In genomic region chr17:50236702-50237435, GRCm38 (mm10) we compare ENCODE assay signal across 10 mouse cellular contexts. TPM values are rescaled to one million over a fixed set of nuclear protein-coding genes. Genes with fewer than 3 reads are reported as not detected.
A peak's percentile ranks its signal among the peaks of the same experiment; 100 is the strongest.
DNase-seq lines count a peak whose midpoint lies in the region; ATAC-seq and TF ChIP-seq lines count a peak whose summit lies in the region.
"Had no signal": no experiment of that assay in that cellular context is flagged by ENCODE, and none has a peak within 500 bp of the region (broad histone marks: within the 10 kb centered on the region; RNA-seq: fewer than 3 reads in every experiment).

No protein-coding gene starts in this region.

- no peak for TF ChIP-seq CTCF in lung, embryonic 14.5 days (IDR thresholded peaks at IDR 0.05; ENCODE audit: low read depth)
- no peak for TF ChIP-seq CTCF in thymus, adult 2 months (IDR thresholded peaks at IDR 0.05; ENCODE audit: borderline replicate concordance, control insufficient read depth, extremely low read depth, insufficient read depth, low read length, poor library complexity)

- H3K27me3 ChIP-seq in lung, embryonic 14.5 days (ENCODE audit: insufficient read depth, low read length): 0 out of 2 replicates have a peak, but pooled peaks cover 6% of the 10 kb centered on the region
- H3K27me3 ChIP-seq in embryonic facial prominence, embryonic 13.5 days: peaks cover 6% of the 10 kb centered on the region; the same call in 1 of the 2 replicates
- no peaks in the 10 kb centered on the region for H3K27me3 ChIP-seq in limb, embryonic 11.5 days (ENCODE audit: control insufficient read depth, insufficient read depth, low read length)
- H3K27me3 ChIP-seq in thymus, adult 2 months (ENCODE audit: control insufficient read depth, insufficient read depth, low read length): no peaks in the 10 kb centered on the region

- H3K9ac ChIP-seq in lung, embryonic 14.5 days: 0 out of 2 replicates have a peak overlapping the region, but pooled peaks have one; percentile 9
- 0 out of 2 replicates have a peak overlapping the region, but pooled peaks have one; percentile 2 for H3K9ac ChIP-seq in embryonic facial prominence, embryonic 13.5 days
- H3K9ac ChIP-seq in limb, embryonic 11.5 days (ENCODE audit: low read length): peak overlapping the region; percentile 30; the same call in 1 of the 2 replicates
- H3K9ac ChIP-seq: limb, embryonic 12.5 days had no signal

- no peaks in the 10 kb centered on the region for H3K9me3 ChIP-seq in lung, embryonic 14.5 days (ENCODE audit: low read depth, low read length)
- no peaks in the 10 kb centered on the region for H3K9me3 ChIP-seq in embryonic facial prominence, embryonic 13.5 days
- no peaks in the 10 kb centered on the region for H3K9me3 ChIP-seq in limb, embryonic 11.5 days (ENCODE audit: control insufficient read depth, low read length)
- H3K9me3 ChIP-seq: limb, embryonic 12.5 days had no signal

- no peaks in the 10 kb centered on the region for H3K36me3 ChIP-seq in lung, embryonic 14.5 days (ENCODE audit: insufficient read depth)
- no peaks in the 10 kb centered on the region for H3K36me3 ChIP-seq in embryonic facial prominence, embryonic 13.5 days
- no peaks in the 10 kb centered on the region for H3K36me3 ChIP-seq in limb, embryonic 11.5 days (ENCODE audit: control insufficient read depth, insufficient read depth, low read length)
- H3K36me3 ChIP-seq in thymus, adult 2 months (ENCODE audit: control insufficient read depth, insufficient read depth, low read length): no peaks in the 10 kb centered on the region
- H3K36me3 ChIP-seq: limb, embryonic 12.5 days had no signal

- no peak for DNase-seq in lung, embryonic 14.5 days
- no peak for DNase-seq in lung, postnatal 25 days (ENCODE audit: low spot score)
- peak; percentile 25 for DNase-seq in limb, embryonic 11.5 days (ENCODE audit: low spot score)
- DNase-seq in retina, postnatal 1 day: peak; percentile 89
- DNase-seq in right cerebral cortex, postnatal 25 days: no peak
- DNase-seq in thymus, adult 2 months: no peak
- no peak for DNase-seq in kidney, adult 11 months

- H3K4me1 ChIP-seq in lung, embryonic 14.5 days (ENCODE audit: insufficient read depth): no peaks in the 10 kb centered on the region
- H3K4me1 ChIP-seq in embryonic facial prominence, embryonic 13.5 days: no peaks in the 10 kb centered on the region; the same call in 1 of the 2 replicates
- H3K4me1 ChIP-seq in limb, embryonic 11.5 days (ENCODE audit: control insufficient read depth, insufficient read depth, low read length): 0 out of 2 replicates have a peak, but pooled peaks cover 3% of the 10 kb centered on the region
- H3K4me1 ChIP-seq in thymus, adult 2 months (replicated peaks; ENCODE audit: control insufficient read depth, insufficient read depth, low read length): no peaks in the 10 kb centered on the region
- H3K4me1 ChIP-seq: limb, embryonic 12.5 days had no signal

- 52% methylated on average over 9 of the region's 9 CpGs for WGBS in lung, embryonic 14.5 days
- 43% methylated on average over 9 of the region's 9 CpGs for WGBS in embryonic facial prominence, embryonic 13.5 days
- WGBS in limb, embryonic 11.5 days: 54% methylated on average over 9 of the region's 9 CpGs
- 65% methylated on average over 9 of the region's 9 CpGs for whole genome bisulfite sequencing in thymus, adult 2 months

- H3K4me3 ChIP-seq in lung, embryonic 14.5 days (ENCODE audit: low read depth, low read length): no peak overlapping the region
- H3K4me3 ChIP-seq in embryonic facial prominence, embryonic 13.5 days: no peak overlapping the region
- H3K4me3 ChIP-seq in limb, embryonic 11.5 days (ENCODE audit: low read depth, low read length): no peak overlapping the region
- H3K4me3 ChIP-seq in thymus, adult 2 months (ENCODE audit: control insufficient read depth, insufficient read depth, low read length): no peak overlapping the region
- H3K4me3 ChIP-seq: limb, embryonic 12.5 days; myocyte had no signal

- ATAC-seq in lung, embryonic 14.5 days (ENCODE audit: insufficient read depth): no peak
- no peak for ATAC-seq in embryonic facial prominence, embryonic 13.5 days (ENCODE audit: insufficient number of reproducible peaks, insufficient read depth, low FRiP score, low TSS enrichment, low read depth)
- ATAC-seq in limb, embryonic 11.5 days (ENCODE audit: insufficient number of reproducible peaks, low FRiP score, low TSS enrichment, low read depth): no peak

- H3K27ac ChIP-seq in lung, embryonic 14.5 days (ENCODE audit: low read depth): no peak overlapping the region
- no peak overlapping the region for H3K27ac ChIP-seq in embryonic facial prominence, embryonic 13.5 days
- H3K27ac ChIP-seq in limb, embryonic 11.5 days (replicated peaks; ENCODE audit: low read depth, low read length): no peak overlapping the region
- H3K27ac ChIP-seq in thymus, adult 2 months (ENCODE audit: control insufficient read depth, insufficient read depth, low read length): no peak overlapping the region
- H3K27ac ChIP-seq: limb, embryonic 12.5 days had no signal

- no peak for TF ChIP-seq POLR2A in thymus, adult 2 months (IDR thresholded peaks at IDR 0.05; ENCODE audit: control insufficient read depth, extremely low read depth, insufficient read depth, low read length, poor library complexity)

- H3K4me2 ChIP-seq in lung, embryonic 14.5 days: no peak overlapping the region
- H3K4me2 ChIP-seq in embryonic facial prominence, embryonic 13.5 days: peak overlapping the region; percentile 16; the same call in 1 of the 2 replicates
- H3K4me2 ChIP-seq in limb, embryonic 11.5 days (ENCODE audit: low read depth, severe bottlenecking): no peak overlapping the region
- H3K4me2 ChIP-seq: limb, embryonic 12.5 days had no signal

RNA-seq across cellular contexts. Expression of gene Rftn1, which starts 46.4 kb away (rescaled TPM):
- 17.4 and 19.0 TPM in 2 replicates for polyA plus RNA-seq in lung, embryonic 14.5 days (2014; fragmentation: Nextera tagmentation; extraction: Ambion mirVana)
- polyA plus RNA-seq in embryonic facial prominence, embryonic 13.5 days (2015; fragmentation: Nextera tagmentation; extraction: Ambion mirVana): 15.8 and 20.3 TPM in 2 replicates
- polyA plus RNA-seq in limb, embryonic 11.5 days (2014; fragmentation: Nextera tagmentation; extraction: Ambion mirVana): 5.1 and 7.5 TPM in 2 replicates
- 102 and 163 TPM in 2 replicates for polyA plus RNA-seq in thymus, adult 2 months (2012; rRNA removed)

RNA-seq across cellular contexts. Expression of gene Dazl, which starts 56.6 kb away (rescaled TPM):
- 0.30 TPM in 1 of 2 replicates, not detected in the other for polyA plus RNA-seq in lung, embryonic 14.5 days (2014; fragmentation: Nextera tagmentation; extraction: Ambion mirVana)
- polyA plus RNA-seq in embryonic facial prominence, embryonic 13.5 days (2015; fragmentation: Nextera tagmentation; extraction: Ambion mirVana): 0.44 and 0.58 TPM in 2 replicates
- polyA plus RNA-seq in limb, embryonic 11.5 days (2014; fragmentation: Nextera tagmentation; extraction: Ambion mirVana): 0.16 TPM in 1 of 2 replicates, not detected in the other
- 0.05 and 0.06 TPM in 2 replicates for polyA plus RNA-seq in thymus, adult 2 months (2012; rRNA removed)
- polyA plus RNA-seq: limb, embryonic 12.5 days; myocyte had no signal

Comparison
In these comparisons a context has a peak if more than half of its experiments do, and no peak if none do; other contexts are left out.
1. DNase-seq: peak in limb, embryonic 11.5 days (single experiment) and retina, postnatal 1 day (single experiment); none in lung, embryonic 14.5 days (single experiment), lung, postnatal 25 days (single experiment), right cerebral cortex, postnatal 25 days (single experiment), thymus, adult 2 months (single experiment) and kidney, adult 11 months (single experiment).
2. Peak in every context shown above with its lines, with median percentiles within 50 percentile points of each other: H3K9ac ChIP-seq.